Mouse (Mus musculus) heart, adult 2 months (tissue): ENCODE data around the gene Blm.

Experiments
- CTCF ChIP-seq: fragments of 200-600 bp; IDR thresholded peaks from 2 replicates; pipeline ENCODE4 v1.8.1; 2022; ENCODE audit warnings: antibody characterized with exemption, mild to moderate bottlenecking, moderate library complexity
- POLR2A ChIP-seq: fragments of 200-500 bp; IDR thresholded peaks from 2 replicates; pipeline ENCODE4 v1.6.1; 2011; ENCODE audit warnings: mild to moderate bottlenecking, low read depth, low read length, control low read depth; ENCODE audit not compliant: insufficient read depth

- no peak for TF ChIP-seq CTCF
- no peak for TF ChIP-seq POLR2A
These were observed 7.4 kb upstream of the Blm start for GRCm38 (mm10) chr7:80542139-80542831.
